Comparison of ENCODE assay signal across 17 mouse cellular contexts in the genomic region with DNA sequence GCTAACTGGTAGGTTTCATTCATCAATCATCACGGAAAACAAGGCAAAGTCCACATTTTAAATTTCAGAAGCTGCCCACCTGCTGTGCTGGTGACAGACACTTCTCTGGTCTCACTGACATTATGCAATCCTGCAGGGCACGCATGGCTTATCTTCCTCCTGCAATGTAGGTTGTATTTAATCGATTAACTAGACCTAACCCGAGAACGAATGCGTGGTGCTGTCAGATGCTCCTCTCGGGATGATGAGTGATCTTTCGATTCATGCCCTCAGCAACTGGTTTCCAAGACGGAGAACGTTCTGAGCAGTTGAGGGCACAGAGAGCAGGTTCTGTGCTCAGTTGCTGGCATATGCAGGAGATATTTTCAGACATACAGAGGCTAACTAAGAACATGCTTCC. TPM values are rescaled to one million over a fixed set of nuclear protein-coding genes. Genes with fewer than 3 reads are reported as not detected.
DNase-seq lines count a peak whose midpoint lies in the region; ATAC-seq and TF ChIP-seq lines count a peak whose summit lies in the region.
"Had no signal": no experiment of that assay in that cellular context is flagged by ENCODE, and none has a peak within 500 bp of the region (broad histone marks: within the 10 kb centered on the region; RNA-seq: fewer than 3 reads in every experiment).

No protein-coding gene starts in this region.

- peak; percentile 15 for DNase-seq in CD4-positive helper T cell, adult 2 months (ENCODE audit: low read depth, low spot score)
- peak; percentile 41 for DNase-seq in MEL (ENCODE audit: low read depth, low spot score)
- DNase-seq in liver, embryonic 14.5 days (ENCODE audit: low read depth in 3 of 3, low spot score in 3 of 3): peak; percentile 76 to 78 (median 77)
- DNase-seq in urinary bladder, adult 18-20 months (ENCODE audit: low spot score in 2 of 2): no peak
- DNase-seq in adrenal gland, postnatal 10 days: no peak
- DNase-seq: adrenal gland, adult 2 months; cerebellum, adult 9-11 months; heart, postnatal 4 days; kidney, adult 9 months; lung, adult 18-20 months; lung, postnatal 36 days; right cerebral cortex, postnatal 14 days had no signal

- no peak for TF ChIP-seq RAD21 in MEL (IDR thresholded peaks at IDR 0.05; ENCODE audit: low read depth, low read length)

- no peaks in the 10 kb centered on the region for H3K79me2 ChIP-seq in MEL (ENCODE audit: control insufficient read depth, insufficient read depth, low read length, poor library complexity)

- H3K27me3 ChIP-seq in MEL (ENCODE audit: control insufficient read depth in 1 of 2, insufficient read depth in 2 of 2, low read length in 2 of 2): peaks cover 0 to 2% of the 10 kb centered on the region in 2 experiments; a peak in 1 of 4 replicates
- H3K27me3 ChIP-seq in erythroblast, embryonic 14.5 days (ENCODE audit: control insufficient read depth): no peaks in the 10 kb centered on the region
- H3K27me3 ChIP-seq in liver, embryonic 14.5 days (ENCODE audit: control insufficient read depth, insufficient read depth, low read length): no peaks in the 10 kb centered on the region
- H3K27me3 ChIP-seq: neural tube, embryonic 13.5 days had no signal

- peak overlapping the region; percentile 36 to 37 for H3K4me3 ChIP-seq in MEL (ENCODE audit: control insufficient read depth in 1 of 2, insufficient read depth in 1 of 2, low read depth in 2 of 2, low read length in 2 of 2)
- H3K4me3 ChIP-seq in erythroblast, embryonic 14.5 days (replicated peaks): peak overlapping the region; percentile 57
- peak overlapping the region; percentile 12 to 30 for H3K4me3 ChIP-seq in liver, embryonic 14.5 days (ENCODE audit: insufficient read depth in 1 of 2, low read depth in 2 of 2, low read length in 2 of 2)
- H3K4me3 ChIP-seq: neural tube, embryonic 13.5 days had no signal

- peak; percentile 91 for ATAC-seq in liver, embryonic 14.5 days (ENCODE audit: insufficient read depth)
- ATAC-seq in activated CD4-positive, CD25-positive, alpha-beta regulatory T cell, adult 4 months: no peak
- ATAC-seq: forebrain, embryonic 14.5 days had no signal

- TF ChIP-seq POLR2A in MEL (IDR thresholded peaks at IDR 0.05; ENCODE audit: control insufficient read depth in 1 of 2, insufficient read depth in 1 of 2, low read depth in 1 of 2, low read length in 2 of 2, poor library complexity in 1 of 2): no peak

- peak in 1 of 2 experiments; percentile 30; a peak in 1 of 4 replicates for TF ChIP-seq EP300 in MEL (IDR thresholded peaks at IDR 0.05; ENCODE audit: low read depth in 1 of 2, low read length in 2 of 2)
- peak; percentile 92 for TF ChIP-seq EP300 in liver, embryonic 14.5 days (IDR thresholded peaks at IDR 0.05; ENCODE audit: low read depth)

- H3K27ac ChIP-seq in MEL (ENCODE audit: control insufficient read depth, low read depth, low read length): peak overlapping the region; percentile 23; the same call in 1 of the 2 replicates
- peak overlapping the region; percentile 87 for H3K27ac ChIP-seq in liver, embryonic 14.5 days
- H3K27ac ChIP-seq: neural tube, embryonic 13.5 days had no signal

- H3K4me2 ChIP-seq in liver, embryonic 14.5 days (ENCODE audit: low read depth): peak overlapping the region; percentile 77
- H3K4me2 ChIP-seq: midbrain, embryonic 11.5 days; neural tube, embryonic 13.5 days had no signal

- H3K36me3 ChIP-seq in MEL (ENCODE audit: control insufficient read depth in 1 of 2, insufficient read depth in 2 of 2, low read length in 2 of 2): peaks cover 0 to 28% of the 10 kb centered on the region in 2 experiments; a peak in 2 of 4 replicates
- H3K36me3 ChIP-seq in erythroblast, embryonic 14.5 days (ENCODE audit: control insufficient read depth): peaks cover 3% of the 10 kb centered on the region
- H3K36me3 ChIP-seq in liver, embryonic 14.5 days (replicated peaks; ENCODE audit: control insufficient read depth, insufficient read depth, low read depth): no peaks in the 10 kb centered on the region
- H3K36me3 ChIP-seq: neural tube, embryonic 13.5 days had no signal

- no peak for TF ChIP-seq CTCF in MEL (IDR thresholded peaks at IDR 0.05 in 2 of 3, conservative IDR thresholded peaks at IDR 0.05 in 1 of 3; ENCODE audit: control insufficient read depth in 1 of 3, insufficient read depth in 1 of 3, low read depth in 2 of 3, low read length in 3 of 3, poor library complexity in 1 of 3, severe bottlenecking in 1 of 3)
- TF ChIP-seq CTCF in liver, embryonic 14.5 days (IDR thresholded peaks at IDR 0.05; ENCODE audit: low read depth): no peak

- peak overlapping the region; percentile 7; the same call in 1 of the 2 replicates for H3K9ac ChIP-seq in MEL (ENCODE audit: control insufficient read depth, low read depth, low read length, poor library complexity, severe bottlenecking)
- H3K9ac ChIP-seq in liver, embryonic 14.5 days (replicated peaks): peak overlapping the region; percentile 56
- H3K9ac ChIP-seq: neural tube, embryonic 13.5 days had no signal

- 10% methylated on average over 10 of the region's 10 CpGs for WGBS in liver, embryonic 14.5 days (ENCODE audit: insufficient replicate concordance)

- no peaks in the 10 kb centered on the region for H3K9me3 ChIP-seq in MEL (replicated peaks; ENCODE audit: insufficient read depth, low read length)
- H3K9me3 ChIP-seq in erythroblast, embryonic 14.5 days (ENCODE audit: control insufficient read depth, low read length): no peaks in the 10 kb centered on the region
- H3K9me3 ChIP-seq in liver, embryonic 14.5 days (ENCODE audit: control insufficient read depth, low read length): no peaks in the 10 kb centered on the region
- H3K9me3 ChIP-seq: neural tube, embryonic 13.5 days had no signal

- peaks cover 6 to 24% of the 10 kb centered on the region in 2 experiments for H3K4me1 ChIP-seq in MEL (ENCODE audit: control insufficient read depth in 1 of 2, insufficient read depth in 2 of 2, low read length in 2 of 2)
- peaks cover 69% of the 10 kb centered on the region for H3K4me1 ChIP-seq in erythroblast, embryonic 14.5 days (ENCODE audit: control insufficient read depth)
- peaks cover 48 to 51% of the 10 kb centered on the region in 2 experiments for H3K4me1 ChIP-seq in liver, embryonic 14.5 days (replicated peaks; ENCODE audit: control insufficient read depth in 2 of 2, insufficient read depth in 2 of 2, low read length in 1 of 2)

TF ChIP-seq in MEL, 35 proteins besides CTCF, POLR2A, EP300 and RAD21:
- TF ChIP-seq HCFC1 (IDR thresholded peaks at IDR 0.05; ENCODE audit: low read depth, low read length): no peak
- TF ChIP-seq USF1 (IDR thresholded peaks at IDR 0.05; ENCODE audit: low read depth, low read length): no peak
- no peak for TF ChIP-seq BHLHE40 (IDR thresholded peaks at IDR 0.05; ENCODE audit: borderline replicate concordance, low read depth, low read length)
- no peak for TF ChIP-seq ZNF384 (IDR thresholded peaks at IDR 0.05; ENCODE audit: low read depth, low read length)
- no peak for TF ChIP-seq GATA1 (IDR thresholded peaks at IDR 0.05; ENCODE audit: low read depth, low read length)
- TF ChIP-seq TBP (IDR thresholded peaks at IDR 0.05; ENCODE audit: low read depth, low read length): no peak

RNA-seq across cellular contexts. Expression of gene Mier3, which starts 24.5 kb away (rescaled TPM):
- 10.1 and 12.6 TPM in 2 replicates for total RNA-seq in MEL (2012; rRNA removed)
- polyA plus RNA-seq in MEL (2012; ENCODE audit: insufficient read depth in 1 of 2, insufficient read length in 2 of 2, low read depth in 1 of 2, low replicate concordance in 2 of 2, missing spikeins in 1 of 2): 10 to 100 TPM in 1 of 2 experiments, not detected in 1; 15.8 TPM
- polyA plus RNA-seq in erythroblast, embryonic 14.5 days (2012): 0.22 and 0.37 TPM in 2 replicates
- 7.2 and 7.8 TPM in 2 replicates for polyA plus RNA-seq in liver, embryonic 14.5 days (2012; rRNA removed)
- 16.5 and 17.7 TPM in 2 replicates for polyA plus RNA-seq in liver, embryonic 14.5 days (2014; fragmentation: Nextera tagmentation; extraction: Ambion mirVana)
- 10 to 100 TPM; 37.3 to 37.4 TPM for total RNA-seq in adrenal gland, postnatal 10 days (2021)
- 10 to 100 TPM; 15.6 to 18.9 TPM for polyA plus RNA-seq in activated CD4-positive, CD25-positive, alpha-beta regulatory T cell, adult 4 months (2017; shearing (Covaris generic))

Comparison
In these comparisons a context has a peak if more than half of its experiments do, and no peak if none do; other contexts are left out.
1. DNase-seq: peak in CD4-positive helper T cell, adult 2 months (single experiment), MEL (single experiment) and liver, embryonic 14.5 days (3 of 3); none in urinary bladder, adult 18-20 months (0 of 2) and adrenal gland, postnatal 10 days (single experiment).
2. Peak in every context shown above with its lines, with median percentiles within 50 percentile points of each other: H3K4me3 ChIP-seq.